Mouse (Mus musculus): Measurements from ENCODE around the gene Fez1.

The Fez1 gene

DNA sequence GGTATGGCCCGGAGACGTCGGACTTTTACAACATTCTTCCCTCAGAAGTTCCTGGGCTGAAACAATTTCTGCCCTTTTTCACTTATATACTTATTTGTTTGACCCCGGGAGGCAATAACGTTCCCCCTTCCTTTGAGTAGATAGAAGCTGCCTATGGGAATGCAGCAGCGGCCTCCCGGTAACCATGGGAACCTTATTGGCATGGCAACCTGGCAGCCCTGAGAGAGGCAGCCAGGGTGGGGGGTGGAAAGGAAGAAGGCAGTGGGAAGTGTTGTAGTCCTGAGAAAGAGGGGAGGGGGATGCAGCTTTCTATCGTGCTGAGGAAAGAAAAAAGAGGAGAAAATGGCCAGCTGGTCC, at the start of gene Fez1:
Gene Fez1 (plus strand): TSS at position 221 of the 357 bp plus-strand sequence.
- peak; percentile 86 to 92 for DNase-seq (ENCODE audit: low spot score in 2 of 2)

DNA sequence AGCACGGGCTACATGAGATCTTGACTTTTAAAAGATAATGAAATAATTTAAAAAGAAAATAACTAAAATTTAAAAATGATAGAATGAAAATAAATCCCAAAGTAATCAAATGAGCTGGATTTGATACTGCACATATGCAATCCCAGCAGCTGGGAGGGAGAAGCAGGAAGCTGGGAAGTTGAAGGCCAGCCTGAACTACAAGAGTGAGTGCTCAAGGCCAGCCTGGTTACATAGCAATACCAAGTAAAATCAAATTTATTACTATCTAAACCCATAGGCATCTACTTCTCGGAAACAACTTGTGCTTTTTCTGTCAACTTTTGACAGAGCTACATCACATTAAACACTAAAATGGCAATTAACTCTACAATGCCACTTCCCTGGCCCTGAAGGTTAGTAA, 37.7 kb upstream of the Fez1 start:
- no peak for DNase-seq (ENCODE audit: low spot score in 2 of 2)

DNA sequence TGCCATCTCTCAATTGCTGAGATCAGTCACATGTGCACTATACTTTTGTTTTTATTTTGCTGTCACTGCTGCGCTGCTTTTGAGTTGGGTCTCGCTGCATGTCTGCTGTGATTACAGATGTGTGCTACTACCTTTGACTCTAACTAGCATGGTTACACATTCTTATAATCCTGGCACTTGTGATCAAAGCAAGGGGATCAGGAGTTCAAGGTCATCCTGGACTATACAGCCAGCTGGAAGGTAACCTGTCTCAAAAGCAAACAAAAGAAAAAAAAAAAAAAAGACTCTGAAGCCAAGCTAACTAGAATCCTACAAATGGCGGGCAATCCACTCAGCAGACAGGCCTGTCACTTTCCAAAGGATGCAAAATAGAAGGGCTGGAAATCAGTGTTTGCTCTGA, 29.5 kb upstream of the Fez1 start:
- DNase-seq (ENCODE audit: low spot score in 2 of 2) = no peak

DNA sequence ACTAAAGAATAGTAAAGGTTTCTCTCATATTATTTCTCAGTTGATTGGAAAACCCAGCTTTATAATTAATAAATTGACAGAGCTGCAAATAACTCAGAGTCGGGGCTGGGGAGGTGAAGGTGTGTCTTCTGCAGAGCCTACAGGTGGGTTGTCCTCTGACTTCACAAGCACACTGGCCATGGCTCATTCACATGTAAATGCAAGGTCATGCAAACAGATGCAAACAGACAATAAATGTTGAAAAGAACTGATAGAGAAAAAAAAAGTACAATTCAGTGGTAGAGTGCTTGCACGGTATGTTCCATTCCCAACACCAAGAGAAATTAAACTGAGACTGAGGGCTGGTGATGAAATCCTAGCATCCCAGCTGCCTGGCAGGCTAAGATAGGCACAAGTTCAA, 27.2 kb upstream of the Fez1 start:
- DNase-seq (ENCODE audit: low spot score in 2 of 2) = no peak

DNA sequence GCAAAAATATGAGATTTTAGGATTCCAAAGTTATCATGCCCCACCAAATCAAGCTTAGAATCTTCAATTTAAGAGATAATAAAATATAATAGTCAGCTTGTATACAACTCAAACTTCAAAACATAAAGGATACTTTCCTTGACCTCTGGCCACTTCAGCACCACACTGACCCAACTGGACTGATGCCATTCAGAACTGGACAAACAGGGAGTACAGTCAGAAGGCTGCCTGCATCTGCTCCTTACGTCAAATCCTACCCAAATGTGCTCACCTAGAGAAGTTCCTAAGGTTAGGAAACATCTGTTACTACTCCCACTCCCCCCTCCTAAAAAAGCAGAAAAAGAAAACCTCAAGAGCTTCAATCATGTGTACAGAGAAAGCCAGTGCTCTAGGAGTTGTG, 26.1 kb upstream of the Fez1 start:
- no peak for DNase-seq (ENCODE audit: low spot score in 2 of 2)

DNA sequence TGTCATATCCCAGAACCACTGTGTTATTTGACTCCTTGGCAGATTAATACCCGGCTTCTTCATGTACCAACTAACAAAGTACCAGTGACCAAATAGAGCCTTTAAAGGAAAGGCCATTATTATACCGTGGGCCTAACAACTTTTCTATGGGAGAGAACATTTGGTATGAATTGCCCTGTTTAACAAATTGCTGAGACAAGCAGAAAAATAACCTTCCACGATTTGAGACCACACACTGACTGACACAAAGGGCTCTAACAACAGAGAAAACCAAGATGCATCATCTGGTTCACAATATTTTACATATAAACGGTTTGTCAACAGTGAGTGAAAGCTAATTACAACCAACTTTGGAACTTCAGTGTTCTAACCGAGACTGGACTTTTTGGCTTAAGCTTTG, 25.4 kb upstream of the Fez1 start:
- DNase-seq (ENCODE audit: low spot score in 2 of 2) = no peak

DNA sequence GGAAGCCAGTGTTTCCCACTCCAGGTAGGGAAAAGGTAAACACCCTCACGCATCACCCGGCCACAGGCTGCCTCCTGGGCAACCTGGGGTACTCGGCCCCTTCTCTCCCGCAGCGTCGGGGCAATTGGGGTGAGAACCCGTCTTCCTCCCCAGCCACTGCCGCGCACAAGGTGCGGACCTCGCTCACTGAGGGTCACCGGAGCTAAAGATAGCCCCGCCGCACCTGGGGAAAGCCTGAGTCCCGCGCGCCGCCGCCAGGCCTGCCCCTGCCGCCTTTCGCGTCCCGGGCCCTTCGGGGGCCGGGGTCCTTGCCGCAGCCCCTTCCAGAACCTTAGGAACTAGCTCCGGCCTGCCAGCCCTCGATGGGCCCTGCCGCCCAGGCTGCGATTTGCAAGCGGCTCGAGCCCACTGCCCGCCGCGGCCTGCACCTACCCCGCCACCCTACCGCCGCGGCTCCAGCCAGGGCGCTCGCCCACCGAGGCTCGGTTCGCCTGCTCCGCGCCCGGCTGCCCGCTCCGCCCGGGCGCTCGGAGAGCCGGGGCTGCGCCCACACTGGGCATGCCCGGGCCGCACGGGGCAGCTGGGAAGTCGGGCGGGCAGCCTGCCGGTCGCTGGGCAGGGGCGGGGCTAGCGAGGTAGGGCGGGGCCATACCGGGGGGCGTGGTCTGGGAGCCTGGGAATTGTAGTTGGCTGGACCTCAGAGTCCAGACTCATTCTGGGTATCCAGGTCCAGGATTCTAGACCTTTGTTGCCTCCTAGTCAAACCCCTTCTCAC, 24.7 kb upstream of the Fez1 start, which contains the start of gene Ei24:
Gene Ei24 (minus strand): TSS at position 613 of the 775 bp plus-strand sequence.
- DNase-seq (ENCODE audit: low spot score in 2 of 2) = peak; percentile 89 to 91

DNA sequence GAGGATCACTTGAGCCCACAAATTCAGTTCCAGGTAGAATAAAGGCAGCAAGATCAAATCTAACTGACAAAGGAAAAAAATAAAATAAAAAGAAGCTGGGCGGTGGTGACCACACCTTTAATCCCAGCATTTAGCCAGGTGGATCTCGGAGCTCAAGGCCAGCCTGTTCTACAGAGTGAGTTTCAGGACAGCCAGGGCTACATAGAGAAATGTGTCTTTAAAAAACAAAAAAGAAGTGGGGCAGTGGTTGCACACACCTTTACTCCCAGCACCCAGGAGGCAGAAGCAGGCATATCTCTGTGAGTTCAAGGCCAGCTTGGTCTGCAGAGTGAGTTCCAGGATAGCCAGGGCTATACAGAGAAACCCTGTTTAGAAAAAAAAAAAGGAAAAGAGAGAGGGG, 19.7 kb upstream of the Fez1 start:
- no peak for DNase-seq (ENCODE audit: low spot score in 2 of 2)

DNA sequence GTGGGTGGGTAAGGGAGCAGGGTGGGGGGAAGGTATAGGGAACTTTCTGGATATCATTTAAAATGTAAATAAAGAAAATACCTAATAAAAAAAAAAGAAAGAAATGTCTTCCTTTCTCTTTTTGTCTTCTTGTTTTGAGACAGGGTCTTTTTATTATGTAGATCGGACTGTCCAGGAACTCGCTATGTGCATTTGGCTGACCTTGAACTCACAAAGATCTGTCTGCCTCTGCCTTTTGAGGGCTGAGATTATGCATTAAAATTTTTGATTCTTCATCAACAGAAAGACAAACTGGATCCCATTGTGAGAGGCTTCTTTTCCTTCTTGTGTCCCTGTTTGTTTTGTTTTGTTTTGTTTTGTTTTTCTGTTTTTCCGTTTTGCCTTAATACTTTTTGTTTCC, 18.7 kb upstream of the Fez1 start:
- DNase-seq (ENCODE audit: low spot score in 2 of 2) = no peak

DNA sequence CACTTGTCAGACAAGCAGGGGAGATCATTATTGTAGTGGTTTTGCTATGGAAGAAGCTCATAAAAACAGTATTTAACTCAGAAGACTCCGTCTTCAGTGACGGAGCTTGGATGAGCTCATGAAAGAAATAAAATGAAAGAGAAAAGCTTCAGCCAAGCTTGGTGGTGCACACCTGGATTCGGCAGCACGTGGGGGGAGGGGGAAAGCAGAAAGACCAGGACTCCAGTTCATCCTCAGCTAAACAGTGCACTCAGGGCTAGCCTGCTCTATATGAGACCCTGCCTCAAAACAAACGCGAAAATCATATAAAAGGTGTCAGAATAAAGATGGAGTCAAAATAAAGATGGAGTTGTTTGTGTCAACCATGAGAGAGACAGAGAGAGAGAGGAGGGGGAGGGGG, 18.3 kb upstream of the Fez1 start:
- DNase-seq (ENCODE audit: low spot score in 2 of 2) = no peak

DNA sequence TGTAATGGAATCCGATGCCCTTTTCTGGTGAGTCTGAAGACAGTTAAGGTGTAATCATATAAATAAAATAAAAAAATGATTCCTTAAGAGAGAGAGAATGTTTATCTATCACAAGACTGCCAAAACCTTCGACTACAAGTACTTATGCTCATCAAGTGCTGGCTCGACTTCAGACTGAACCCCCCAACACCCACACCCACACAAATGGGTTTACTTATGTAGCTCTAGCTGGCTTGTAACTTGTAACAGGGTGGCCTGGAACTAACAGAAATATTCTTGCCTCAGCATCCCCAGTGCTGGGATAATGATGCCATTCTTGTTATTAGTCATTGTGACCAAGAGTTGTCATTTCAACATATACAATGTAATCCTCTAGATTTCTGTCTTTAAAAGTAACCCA, 17.7 kb upstream of the Fez1 start:
- DNase-seq (ENCODE audit: low spot score in 2 of 2) = no peak

DNA sequence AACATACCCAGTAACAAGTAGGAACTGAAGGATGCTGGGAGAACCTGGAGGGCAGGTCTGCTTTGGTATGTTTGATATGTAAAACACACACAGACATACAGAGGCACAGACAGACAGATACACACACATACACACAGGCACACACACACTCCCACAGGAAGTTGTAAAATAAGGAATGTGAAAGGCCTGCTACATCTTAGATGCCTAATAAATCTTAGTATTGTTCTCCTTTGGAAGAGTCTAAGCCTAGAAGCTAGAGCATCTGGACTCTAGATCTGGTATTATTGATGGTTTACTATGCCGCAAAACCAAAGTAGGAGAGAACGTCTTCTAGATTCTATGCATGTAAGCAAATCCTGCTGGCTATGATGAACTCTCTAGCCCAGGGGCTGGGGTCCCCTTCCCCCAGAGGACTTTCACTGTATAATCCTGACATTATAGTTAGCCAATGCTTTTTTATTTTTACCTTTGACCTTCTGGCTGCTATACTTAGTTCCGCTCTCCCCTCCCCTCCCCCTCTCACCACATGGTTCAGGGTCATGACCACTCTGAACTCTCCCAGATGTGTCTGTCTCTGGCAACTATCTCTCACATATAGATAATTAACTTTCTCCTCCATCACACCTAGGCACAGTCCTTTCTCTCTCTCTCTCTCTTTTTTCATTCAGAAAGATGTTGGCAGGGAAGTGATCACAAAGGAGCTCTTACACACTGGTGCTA, 16.2 kb upstream of the Fez1 start:
- DNase-seq (ENCODE audit: low spot score in 2 of 2) = no peak

DNA sequence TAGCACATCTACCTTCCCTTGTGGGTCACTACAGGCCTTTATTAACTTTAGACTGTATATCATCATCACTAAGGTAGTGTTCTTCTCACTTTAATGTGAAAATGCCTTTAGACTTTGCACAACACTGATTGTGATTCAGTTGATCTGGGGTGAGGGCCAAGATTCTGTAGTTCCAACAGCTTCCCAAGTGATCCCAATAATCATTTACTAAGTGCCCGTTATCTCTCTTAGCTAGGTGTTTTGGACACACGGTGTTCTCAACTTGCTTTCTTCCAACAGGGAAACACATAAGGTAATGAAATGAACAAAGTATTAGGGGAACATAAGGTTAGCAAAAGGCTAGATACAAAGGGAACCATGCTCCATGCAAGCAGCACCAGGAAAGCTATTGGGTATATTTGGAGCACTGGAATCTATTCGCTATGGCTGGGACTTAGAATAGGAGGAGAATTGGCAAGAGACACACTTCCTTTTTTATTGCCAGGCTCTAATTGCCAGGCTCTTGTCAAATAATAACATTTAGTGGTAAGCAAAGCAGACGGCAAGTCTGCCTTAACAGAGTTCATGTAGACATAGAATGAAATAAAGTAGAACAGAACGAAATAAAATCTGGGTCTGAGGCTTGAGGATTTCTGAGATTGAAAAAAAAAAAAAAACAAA, 13.4 kb upstream of the Fez1 start:
- DNase-seq (ENCODE audit: low spot score in 2 of 2) = no peak

DNA sequence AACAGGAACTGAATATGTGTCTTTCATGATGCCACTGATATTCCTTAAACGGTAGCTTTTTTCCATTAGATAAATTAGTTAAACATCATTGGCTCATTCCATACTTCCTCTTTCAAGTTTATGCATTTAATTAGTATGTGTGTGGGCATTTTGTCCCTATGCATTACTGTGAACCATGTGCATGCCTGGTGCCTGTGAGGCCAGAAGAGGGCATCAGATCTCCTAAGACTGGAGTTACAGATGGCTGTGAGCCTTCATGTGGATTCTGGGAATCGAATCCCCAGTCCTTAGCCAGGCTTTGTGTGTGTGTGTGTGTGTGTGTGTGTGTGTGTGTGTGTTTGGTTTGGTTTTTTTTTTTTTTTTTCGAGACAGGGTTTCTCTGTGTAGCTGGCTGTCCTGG, 7.2 kb upstream of the Fez1 start:
- DNase-seq (ENCODE audit: low spot score in 2 of 2) = no peak

DNA sequence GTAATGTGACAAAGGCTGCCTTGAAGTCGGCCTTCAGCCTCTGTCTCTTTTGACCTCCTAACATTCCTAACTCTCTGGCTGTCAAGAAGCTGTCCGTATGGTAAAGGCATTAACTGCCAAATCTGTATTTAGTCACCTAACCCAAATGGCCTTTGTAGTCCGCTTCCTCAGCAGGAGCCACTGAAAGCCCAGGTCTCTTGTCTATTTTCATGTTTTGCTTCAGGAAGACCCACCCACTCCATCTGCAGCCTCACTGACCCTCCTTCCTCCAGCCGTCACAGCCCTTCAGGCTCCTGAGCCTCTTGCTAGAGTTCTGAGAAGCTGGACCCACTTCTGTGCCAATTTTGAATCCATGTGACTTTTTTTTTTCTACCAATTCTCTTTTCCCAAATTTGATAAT, 2.8 kb upstream of the Fez1 start:
- no peak for DNase-seq (ENCODE audit: low spot score in 2 of 2)

DNA sequence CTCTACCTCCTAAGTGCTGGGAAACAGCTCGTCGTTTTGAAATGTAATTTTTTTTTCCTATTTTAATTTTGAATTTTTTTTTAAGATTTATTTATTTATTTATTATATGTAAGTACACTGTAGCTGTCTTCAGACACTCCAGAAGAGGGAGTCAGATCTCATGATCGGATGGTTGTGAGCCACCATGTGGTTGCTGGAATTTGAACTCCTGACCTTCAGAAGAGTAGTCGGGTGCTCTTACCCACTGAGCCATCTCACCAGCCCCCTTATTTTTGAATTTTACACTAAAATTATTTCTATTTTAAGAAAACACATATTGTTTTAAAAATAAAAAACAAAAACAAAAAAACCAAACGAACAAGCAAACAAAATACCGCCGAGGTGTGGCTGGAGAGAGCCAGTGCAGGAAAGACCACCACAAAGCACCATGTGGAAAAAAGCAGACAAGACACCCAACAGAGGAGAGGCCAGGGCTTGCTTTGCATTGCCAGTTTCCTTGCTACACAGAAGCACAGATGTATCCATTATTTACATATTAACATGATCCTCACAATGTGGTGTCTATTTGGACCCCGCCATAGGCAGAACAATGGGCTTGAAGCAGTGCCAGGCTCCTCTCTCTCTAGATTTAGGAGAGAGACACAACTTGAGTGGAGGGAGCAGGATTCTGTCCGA, 558 bp upstream of the Fez1 start:
- no peak for DNase-seq (ENCODE audit: low spot score in 2 of 2)

DNA sequence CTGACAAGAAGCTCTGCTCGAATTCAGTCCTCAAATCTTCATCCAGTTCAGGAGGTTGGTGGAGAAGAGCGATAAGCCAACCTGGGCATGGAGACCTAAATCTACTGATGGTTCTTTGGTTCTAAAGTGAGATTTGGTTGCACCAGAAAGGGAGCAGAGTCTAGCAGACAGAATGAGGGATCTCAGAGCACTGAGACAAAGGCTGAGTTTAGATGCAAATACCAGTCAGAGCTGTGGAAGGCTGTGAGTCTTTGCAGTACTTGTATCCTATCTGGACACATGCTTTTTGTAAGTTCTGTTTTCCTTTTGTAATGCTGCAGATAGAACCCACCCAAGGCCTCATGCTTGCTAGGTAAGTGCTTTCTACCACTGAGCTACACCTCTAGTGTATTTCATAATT, 360 bp downstream of the Fez1 start:
- peak in 1 of 2 experiments; percentile 48 for DNase-seq (ENCODE audit: low spot score in 2 of 2)

DNA sequence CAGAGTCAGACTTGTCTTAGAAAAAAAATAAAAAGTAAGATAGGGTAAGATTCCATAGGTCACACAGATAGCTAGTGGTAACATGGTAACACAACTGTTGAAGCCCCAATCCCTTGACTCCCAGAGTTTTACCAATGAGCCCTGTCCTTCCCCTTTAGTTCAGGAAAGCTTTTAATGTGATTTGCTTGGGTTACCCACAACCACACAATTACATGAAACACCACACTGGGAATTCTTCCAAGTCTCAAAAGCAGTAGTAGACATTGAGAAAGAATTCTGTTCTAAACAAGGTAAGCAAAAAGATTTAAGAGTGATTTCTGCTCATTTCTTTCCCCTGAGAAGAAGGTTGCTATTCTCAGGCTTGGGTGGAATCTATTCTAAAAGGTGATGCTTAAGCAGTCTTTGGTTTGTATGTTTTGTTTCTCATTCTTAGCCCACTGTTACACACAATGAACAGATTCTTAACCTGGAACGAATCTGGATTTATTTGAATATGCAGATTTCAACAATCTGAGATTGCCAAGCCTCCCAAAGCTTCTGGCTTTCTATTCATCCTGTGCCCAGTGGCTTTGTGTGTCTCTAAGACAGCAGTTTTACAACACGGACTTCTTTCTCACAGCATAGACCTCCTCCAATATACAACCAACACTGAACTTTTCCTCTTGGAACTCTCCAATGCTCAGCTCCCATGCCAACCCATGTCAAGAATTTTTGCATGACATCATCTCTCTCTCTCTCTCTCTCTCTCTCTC, 5.1 kb downstream of the Fez1 start:
- DNase-seq (ENCODE audit: low spot score in 2 of 2) = no peak

DNA sequence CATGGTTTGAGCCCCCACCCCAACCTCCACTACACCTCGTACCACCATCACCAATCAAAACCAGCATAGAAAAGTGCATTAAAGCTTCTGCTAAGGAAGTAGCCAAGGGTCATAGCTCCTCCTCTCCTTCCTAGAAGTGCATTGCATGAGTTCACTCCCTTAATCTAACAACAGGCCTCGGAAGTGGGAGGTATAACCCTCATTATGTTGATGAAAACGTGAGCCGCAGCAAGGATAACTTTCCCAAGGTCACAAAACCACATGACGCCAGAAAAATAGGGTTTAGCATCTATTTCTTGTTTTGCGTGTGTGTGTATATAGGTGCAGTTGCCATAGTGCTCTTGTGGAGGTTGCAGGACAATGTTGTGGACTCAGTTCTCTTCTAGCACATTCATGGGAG, 9.7 kb downstream of the Fez1 start:
- no peak for DNase-seq (ENCODE audit: low spot score in 2 of 2)

DNA sequence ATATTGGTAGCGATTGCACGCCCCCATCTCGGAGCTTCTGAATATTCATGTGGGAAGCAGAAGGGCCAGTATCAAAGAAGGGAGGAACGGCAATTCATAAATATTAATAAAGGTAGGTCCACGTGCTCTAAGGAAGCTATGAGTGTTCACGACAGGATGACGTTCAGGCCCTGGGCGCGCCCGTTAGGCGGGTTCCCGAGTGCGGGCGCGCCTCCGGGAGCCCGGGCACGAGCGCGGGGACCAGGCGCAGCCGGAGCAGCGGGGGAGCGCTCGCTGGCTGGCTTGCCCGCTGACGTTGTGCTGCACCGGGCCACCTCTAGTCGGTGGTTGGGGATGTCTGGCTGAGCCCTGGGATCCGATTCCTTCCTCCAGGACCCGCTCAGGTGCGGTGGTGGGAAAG, 10.9 kb downstream of the Fez1 start:
- DNase-seq (ENCODE audit: low spot score in 2 of 2) = peak; percentile 87 to 95

DNA sequence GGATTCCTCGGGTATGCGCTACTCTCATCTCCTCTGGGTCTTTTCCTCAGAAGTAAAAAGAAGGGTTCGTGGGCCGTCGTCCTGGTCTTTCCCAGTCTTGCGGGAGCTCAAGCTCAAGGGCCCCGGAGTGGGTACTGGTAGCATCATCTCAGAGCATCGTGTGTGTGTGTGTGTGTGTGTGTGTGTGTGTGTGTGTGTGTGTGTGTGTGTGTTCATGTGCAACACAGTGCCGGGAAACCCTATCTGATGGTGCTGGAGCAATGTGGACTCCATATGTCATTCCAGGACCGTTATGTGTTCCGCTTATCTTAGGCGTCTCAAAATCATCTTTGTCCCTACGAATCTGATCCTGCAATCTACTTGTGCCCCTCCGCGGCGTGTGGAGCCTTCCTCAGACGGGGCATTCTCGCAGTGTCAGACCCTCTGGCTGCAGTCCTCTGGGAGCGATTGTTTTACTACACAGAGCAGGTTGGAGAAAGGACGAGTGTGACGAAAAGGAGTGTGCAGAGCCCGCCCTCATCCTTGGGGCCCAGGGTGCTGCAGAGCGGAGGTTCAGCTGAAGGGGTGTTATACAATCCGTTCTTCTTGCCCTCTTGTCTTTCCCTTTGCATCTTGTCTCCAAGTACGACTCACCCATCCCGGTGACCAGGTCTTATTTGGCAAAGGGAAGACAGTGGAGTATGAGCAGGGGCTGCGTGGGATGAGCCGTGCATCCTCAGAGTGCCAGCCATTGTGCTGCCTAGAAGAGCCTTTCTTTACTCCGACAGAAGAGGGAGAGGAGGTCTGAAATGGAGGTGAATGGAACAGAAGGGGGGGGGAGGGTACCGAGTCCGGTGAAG, 11.6 kb downstream of the Fez1 start:
- DNase-seq (ENCODE audit: low spot score in 2 of 2) = peak; percentile 74 to 75
